Mouse (Mus musculus) liver, embryonic 14.5 days (tissue): ENCODE results near the gene Slc25a25.
"Not testable (repeated sequence)": the region's sequence is repeated elsewhere in the genome, so short reads cannot be mapped to it uniquely, and the experiment has no call there.

Source experiments
- CTCF ChIP-seq: IDR thresholded peaks from 2 replicates; pipeline ENCODE4 v1.5.1; 2016; ENCODE audit warnings: antibody characterized with exemption, low read depth, control low read depth
- EP300 ChIP-seq: IDR thresholded peaks from 2 replicates; pipeline ENCODE4 v1.6.1; 2016; ENCODE audit warnings: antibody characterized with exemption, low read depth

- not testable (repeated sequence) for TF ChIP-seq EP300, CTCF
Observed at GRCm38 (mm10) chr2:32475361-32475760, 24.1 kb upstream of the Slc25a25 start.
